Mouse (Mus musculus): ENCODE measurements around the gene Khdc4. TPM values are rescaled to one million over a fixed set of nuclear protein-coding genes. Genes with fewer than 3 reads are reported as not detected.
A peak's percentile ranks its signal among the peaks of the same experiment; 100 is the strongest.
"Not testable (repeated sequence)": the region's sequence is repeated elsewhere in the genome, so short reads cannot be mapped to it uniquely, and the experiment has no call there.

The Khdc4 gene
- polyA plus RNA-seq, 1 experiment, result not detected

- Histone ChIP-seq H3K4me1 (ENCODE audit: control insufficient read depth, insufficient read depth, low read length) (no peaks in the 10 kb centered on the region), H3K4me3 (ENCODE audit: insufficient read depth, low read depth, low read length) (no peak overlapping the region), H3K27ac (ENCODE audit: insufficient read depth, low read depth, low read length) (no peak overlapping the region)
- WGBS, result 94% methylated on average over 4 of the region's 4 CpGs
- TF ChIP-seq CTCF (IDR thresholded peaks at IDR 0.05; ENCODE audit: insufficient read depth, low read depth, low read length) (no peak), POLR2A (IDR thresholded peaks at IDR 0.05; ENCODE audit: insufficient read depth, low read depth, low read length) (no peak)
These were observed 28.1 kb downstream of the Khdc4 start for GRCm38 (mm10) chr3:88713709-88714108.

DNA sequence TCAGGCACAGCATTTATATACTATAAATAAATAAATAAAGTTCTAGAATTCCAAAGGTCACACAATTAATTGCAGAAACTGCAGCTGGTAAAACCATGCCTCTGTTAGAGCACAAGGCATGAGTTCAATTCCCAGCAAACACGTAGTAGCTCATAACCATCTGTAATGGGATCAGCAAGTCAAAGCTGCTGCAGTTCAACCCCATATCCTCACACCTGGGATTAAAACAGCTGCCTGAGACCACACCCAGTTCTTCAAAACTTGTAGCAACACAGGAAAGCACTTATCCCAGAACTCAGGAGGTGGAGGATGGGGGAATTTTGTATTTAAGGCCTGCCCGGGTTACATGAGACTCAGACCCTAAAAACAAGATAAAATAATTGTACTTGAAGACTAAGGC lies 29.1 kb downstream of the Khdc4 start:
- H3K4me1 ChIP-seq (ENCODE audit: control insufficient read depth, insufficient read depth, low read length), result 0 out of 2 replicates have a peak, but pooled peaks cover 2% of the 10 kb centered on the region
- no peak for TF ChIP-seq POLR2A (IDR thresholded peaks at IDR 0.05; ENCODE audit: insufficient read depth, low read depth, low read length)
- no peak for TF ChIP-seq CTCF (IDR thresholded peaks at IDR 0.05; ENCODE audit: insufficient read depth, low read depth, low read length)
- 76% methylated on average over 2 of the region's 2 CpGs for WGBS
- H3K27ac ChIP-seq (ENCODE audit: insufficient read depth, low read depth, low read length), result no peak overlapping the region
- H3K4me3 ChIP-seq (ENCODE audit: insufficient read depth, low read depth, low read length), result no peak overlapping the region

GRCm38 (mm10) chr3:88715716-88716115 lies 30.1 kb downstream of the Khdc4 start:
- not testable (repeated sequence) for H3K4me3 ChIP-seq (ENCODE audit: insufficient read depth, low read depth, low read length); H3K4me1 ChIP-seq (ENCODE audit: control insufficient read depth, insufficient read depth, low read length); H3K27ac ChIP-seq (ENCODE audit: insufficient read depth, low read depth, low read length)
- 94% methylated on average over 5 of the region's 5 CpGs for WGBS

DNA sequence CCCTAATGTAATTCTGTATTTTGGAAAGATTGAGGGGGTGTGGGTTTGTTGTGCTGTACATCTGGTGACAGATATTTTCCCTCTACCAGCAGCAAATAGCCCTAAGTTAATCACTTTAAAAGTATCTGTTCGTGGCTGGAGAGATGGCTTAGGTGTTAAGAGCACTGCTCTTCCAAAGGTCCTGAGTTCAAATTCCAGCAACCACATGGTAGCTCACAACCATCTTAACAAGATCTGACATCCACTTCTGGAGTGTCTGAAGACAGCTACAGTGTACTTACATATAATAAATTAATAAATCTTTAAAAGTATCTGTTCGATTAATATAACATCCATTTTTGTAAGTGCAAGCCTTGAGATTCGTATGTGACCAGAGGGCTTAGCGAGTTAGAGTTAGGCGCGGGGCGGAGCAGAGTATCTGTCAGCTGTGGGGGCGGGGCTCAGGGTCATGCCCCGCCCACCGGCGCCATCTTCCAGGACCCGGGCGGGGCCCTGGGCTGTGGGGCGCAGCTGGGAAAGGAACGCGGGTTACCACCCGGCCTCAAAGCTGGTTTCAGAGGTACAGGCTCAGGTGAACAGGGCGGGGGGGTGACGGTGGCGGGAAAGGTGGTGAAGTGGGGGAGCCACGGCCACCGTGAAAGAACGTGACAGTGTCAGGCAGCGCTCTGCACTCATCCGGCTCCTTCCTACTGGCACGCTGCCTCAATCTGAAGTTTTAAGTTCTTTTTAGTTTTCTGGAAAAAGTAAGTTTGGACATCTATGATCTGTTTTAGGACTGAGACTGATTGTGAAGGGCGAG lies 31.0 kb downstream of the Khdc4 start, which contains the start of gene Rit1:
Gene Rit1, plus strand, starts transcription at position 440 of the 799 bp plus-strand sequence.
- WGBS, result 3% methylated on average over 27 of the region's 27 CpGs
- TF ChIP-seq CTCF (IDR thresholded peaks at IDR 0.05; ENCODE audit: insufficient read depth, low read depth, low read length) (no peak), POLR2A (IDR thresholded peaks at IDR 0.05; ENCODE audit: insufficient read depth, low read depth, low read length) (peak; percentile 56)
- Histone ChIP-seq H3K4me3 (ENCODE audit: insufficient read depth, low read depth, low read length) (peak within 1 kb of the TSS; percentile 80), H3K4me1 (ENCODE audit: control insufficient read depth, insufficient read depth, low read length) (0 out of 2 replicates have a peak, but pooled peaks cover 2% of the 10 kb centered on the region), H3K27ac (ENCODE audit: insufficient read depth, low read depth, low read length) (no peak within 1 kb of the TSS)

DNA sequence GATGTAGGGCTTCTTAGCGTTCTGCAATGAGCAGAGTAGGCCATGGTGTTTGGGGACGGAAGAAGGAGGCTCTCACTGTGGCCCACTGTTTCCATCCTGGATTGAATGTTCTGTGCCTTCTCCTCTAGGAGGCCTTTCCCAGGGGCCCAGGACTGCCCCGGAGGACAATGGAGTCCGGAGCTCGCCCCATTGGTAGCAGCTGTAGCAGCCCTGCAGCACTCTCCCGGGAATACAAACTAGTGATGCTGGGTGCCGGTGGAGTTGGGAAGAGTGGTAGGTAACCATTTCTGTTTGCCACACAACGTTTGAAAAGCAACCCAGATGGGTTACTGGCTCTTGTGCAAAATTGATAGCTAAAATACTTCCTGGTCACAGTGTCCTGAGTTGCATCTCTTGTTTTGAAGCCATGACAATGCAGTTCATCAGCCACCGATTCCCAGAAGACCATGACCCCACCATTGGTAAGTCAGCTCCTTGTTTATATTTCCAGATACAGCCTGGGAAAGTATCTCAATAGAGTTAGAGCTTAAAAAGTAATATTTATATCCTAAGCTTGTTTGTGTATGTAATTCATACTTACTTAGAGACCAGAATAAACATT lies 31.7 kb downstream of the Khdc4 start:
- H3K4me1 ChIP-seq (ENCODE audit: control insufficient read depth, insufficient read depth, low read length), result 0 out of 2 replicates have a peak, but pooled peaks cover 2% of the 10 kb centered on the region
- 2% methylated on average over 9 of the region's 9 CpGs for WGBS
- no peak overlapping the region for H3K27ac ChIP-seq (ENCODE audit: insufficient read depth, low read depth, low read length)
- no peak for TF ChIP-seq POLR2A (IDR thresholded peaks at IDR 0.05; ENCODE audit: insufficient read depth, low read depth, low read length)
- TF ChIP-seq CTCF (IDR thresholded peaks at IDR 0.05; ENCODE audit: insufficient read depth, low read depth, low read length), result no peak
- H3K4me3 ChIP-seq (ENCODE audit: insufficient read depth, low read depth, low read length), result peak overlapping the region; percentile 80

DNA sequence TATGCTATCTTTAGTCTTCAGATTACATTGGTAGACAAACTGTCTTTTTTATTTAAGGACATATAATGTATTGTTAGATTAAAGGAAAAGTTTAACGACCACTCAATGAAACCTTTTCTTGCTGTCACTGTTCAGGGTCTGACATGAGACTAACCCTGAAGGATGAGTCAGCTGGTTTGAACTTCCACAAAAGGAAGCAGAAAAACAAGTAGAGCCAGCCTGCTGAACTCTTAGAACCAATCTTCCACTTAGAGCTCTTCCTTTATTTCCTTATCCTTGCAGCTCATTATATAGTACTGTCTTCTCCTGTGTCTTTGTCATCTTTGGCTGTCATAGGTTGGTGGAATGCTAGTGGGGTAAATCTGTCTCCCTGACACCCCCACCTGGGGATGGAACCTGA lies 32.2 kb downstream of the Khdc4 start:
- TF ChIP-seq POLR2A (IDR thresholded peaks at IDR 0.05; ENCODE audit: insufficient read depth, low read depth, low read length) (no peak), CTCF (IDR thresholded peaks at IDR 0.05; ENCODE audit: insufficient read depth, low read depth, low read length) (no peak)
- WGBS, result 9% methylated on average over 1 of the region's 1 CpGs
- Histone ChIP-seq H3K27ac (ENCODE audit: insufficient read depth, low read depth, low read length) (no peak overlapping the region), H3K4me3 (ENCODE audit: insufficient read depth, low read depth, low read length) (no peak overlapping the region), H3K4me1 (ENCODE audit: control insufficient read depth, insufficient read depth, low read length) (0 out of 2 replicates have a peak, but pooled peaks cover 2% of the 10 kb centered on the region)

DNA sequence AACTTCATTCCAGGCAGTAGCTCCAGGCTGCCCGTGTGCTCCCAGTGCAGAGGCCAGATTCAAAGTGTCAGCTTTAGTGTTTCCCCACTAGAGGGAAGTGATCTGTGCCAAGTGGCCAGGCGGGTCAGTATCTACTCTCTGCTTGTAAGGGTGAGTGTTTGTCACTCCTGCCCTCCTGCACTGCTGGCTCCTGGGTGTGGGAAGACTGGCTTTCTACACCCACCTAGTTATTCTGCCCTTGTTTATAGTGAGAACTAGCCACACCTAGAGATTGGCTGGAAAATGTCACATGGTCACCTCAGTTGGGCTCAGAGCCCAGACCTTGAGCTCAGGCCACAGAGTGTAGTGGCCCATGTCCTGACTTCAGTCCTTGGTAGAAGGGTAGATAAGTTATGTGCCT lies 33.5 kb downstream of the Khdc4 start:
- H3K4me1 ChIP-seq (ENCODE audit: control insufficient read depth, insufficient read depth, low read length), result 0 out of 2 replicates have a peak, but pooled peaks cover 2% of the 10 kb centered on the region
- WGBS, result 43% methylated on average over 2 of the region's 2 CpGs
- H3K4me3 ChIP-seq (ENCODE audit: insufficient read depth, low read depth, low read length), result no peak overlapping the region
- TF ChIP-seq POLR2A (IDR thresholded peaks at IDR 0.05; ENCODE audit: insufficient read depth, low read depth, low read length), result no peak
- TF ChIP-seq CTCF (IDR thresholded peaks at IDR 0.05; ENCODE audit: insufficient read depth, low read depth, low read length), result no peak
- H3K27ac ChIP-seq (ENCODE audit: insufficient read depth, low read depth, low read length), result no peak overlapping the region

- no peak overlapping the region for H3K4me3 ChIP-seq (ENCODE audit: insufficient read depth, low read depth, low read length)
- no peak for TF ChIP-seq POLR2A (IDR thresholded peaks at IDR 0.05; ENCODE audit: insufficient read depth, low read depth, low read length)
- no peak for TF ChIP-seq CTCF (IDR thresholded peaks at IDR 0.05; ENCODE audit: insufficient read depth, low read depth, low read length)
- WGBS, result 88% methylated on average over 2 of the region's 2 CpGs
These were observed 51.0 kb downstream of the Khdc4 start for GRCm38 (mm10) chr3:88736556-88736955.

DNA sequence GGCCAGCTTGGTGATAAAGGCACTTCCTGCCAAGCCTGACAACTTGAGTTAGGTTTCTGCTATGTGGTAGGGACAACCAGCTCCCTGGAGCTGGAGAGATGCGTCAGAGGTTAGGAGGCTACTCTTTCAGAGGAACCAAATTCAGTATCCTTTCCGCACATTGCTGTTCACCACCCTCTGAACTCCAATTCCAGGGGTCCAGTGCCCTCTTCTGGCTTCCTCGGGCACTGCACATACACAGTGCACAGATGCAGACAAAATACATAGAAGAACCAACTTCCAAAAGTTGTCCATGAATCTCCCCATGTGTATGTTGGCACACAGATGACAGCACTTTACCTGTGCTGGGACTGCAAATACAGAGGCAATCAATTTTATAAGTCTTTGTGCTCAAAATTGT lies 53.0 kb downstream of the Khdc4 start:
- 49% methylated on average over 3 of the region's 3 CpGs for WGBS
- Histone ChIP-seq H3K4me1 (ENCODE audit: control insufficient read depth, insufficient read depth, low read length) (peaks cover 3% of the 10 kb centered on the region; the same call in 1 of the 2 replicates), H3K27ac (ENCODE audit: insufficient read depth, low read depth, low read length) (no peak overlapping the region), H3K4me3 (ENCODE audit: insufficient read depth, low read depth, low read length) (no peak overlapping the region)
- TF ChIP-seq POLR2A (IDR thresholded peaks at IDR 0.05; ENCODE audit: insufficient read depth, low read depth, low read length) (no peak), CTCF (IDR thresholded peaks at IDR 0.05; ENCODE audit: insufficient read depth, low read depth, low read length) (peak; percentile 29; the same call in 1 of the 2 replicates)

More at GRCm38 (mm10) chr3:88736556-88736955, 51.0 kb downstream of the Khdc4 start:
- H3K4me1 ChIP-seq (ENCODE audit: control insufficient read depth, insufficient read depth, low read length), result no peaks in the 10 kb centered on the region
- no peak overlapping the region for H3K27ac ChIP-seq (ENCODE audit: insufficient read depth, low read depth, low read length)
